Mouse (Mus musculus): ENCODE measurements at regions not wholly inside any gene's neighbourhood (a gene's known extent, or its start where the extent isn't known, plus 50 kb on each side); places are given as distances from the start of the nearest gene placed in this dataset.

GRCm38 (mm10) chr8:8114604-8115003 is 546.4 kb downstream of the Efnb2 start:
- ATAC-seq (ENCODE audit: low FRiP score, low TSS enrichment): no peak
- Histone ChIP-seq H3K4me3 (replicated peaks; ENCODE audit: low read depth, low read length) (no peak overlapping the region), H3K4me2 (ENCODE audit: low read length) (no peak overlapping the region), H3K9ac (replicated peaks; ENCODE audit: low read length) (no peak overlapping the region), H3K9me3 (ENCODE audit: control insufficient read depth, low read length) (no peaks in the 10 kb centered on the region), H3K36me3 (ENCODE audit: control insufficient read depth, insufficient read depth, low read length) (no peaks in the 10 kb centered on the region), H3K27me3 (ENCODE audit: control insufficient read depth, insufficient read depth, low read length) (no peaks in the 10 kb centered on the region), H3K27ac (replicated peaks; ENCODE audit: low read depth, low read length) (no peak overlapping the region), H3K4me1 (ENCODE audit: control insufficient read depth, insufficient read depth, low read length) (no peaks in the 10 kb centered on the region)
- no peak for DNase-seq
- WGBS: 87% methylated on average over 3 of the region's 3 CpGs

- 69% methylated on average over 2 of the region's 2 CpGs for WGBS
- H3K36me3 ChIP-seq (ENCODE audit: control insufficient read depth, insufficient read depth, low read length): no peaks in the 10 kb centered on the region
- H3K27ac ChIP-seq (replicated peaks; ENCODE audit: low read depth, low read length): no peak overlapping the region
- DNase-seq (no peak), ATAC-seq (ENCODE audit: low FRiP score, low TSS enrichment) (no peak)
- H3K9ac ChIP-seq (replicated peaks; ENCODE audit: low read length): no peak overlapping the region
- no peaks in the 10 kb centered on the region for H3K9me3 ChIP-seq (ENCODE audit: control insufficient read depth, low read length)
- H3K27me3 ChIP-seq (ENCODE audit: control insufficient read depth, insufficient read depth, low read length): no peaks in the 10 kb centered on the region
- H3K4me3 ChIP-seq (replicated peaks; ENCODE audit: low read depth, low read length): no peak overlapping the region
- H3K4me2 ChIP-seq (ENCODE audit: low read length): no peak overlapping the region
- H3K4me1 ChIP-seq (ENCODE audit: control insufficient read depth, insufficient read depth, low read length): no peaks in the 10 kb centered on the region
Observed at GRCm38 (mm10) chr8:8109785-8110350, 551.2 kb downstream of the Efnb2 start.

GRCm38 (mm10) chr8:8103492-8103891 is 557.5 kb downstream of the Efnb2 start:
- no peaks in the 10 kb centered on the region for H3K36me3 ChIP-seq (ENCODE audit: control insufficient read depth, insufficient read depth, low read length)
- H3K4me1 ChIP-seq (ENCODE audit: control insufficient read depth, insufficient read depth, low read length): no peaks in the 10 kb centered on the region
- WGBS: 88% methylated on average over 3 of the region's 3 CpGs
- ATAC-seq (ENCODE audit: low FRiP score, low TSS enrichment): no peak
- no peak overlapping the region for H3K4me2 ChIP-seq (ENCODE audit: low read length)
- H3K9me3 ChIP-seq (ENCODE audit: control insufficient read depth, low read length): no peaks in the 10 kb centered on the region
- no peak overlapping the region for H3K27ac ChIP-seq (replicated peaks; ENCODE audit: low read depth, low read length)
- no peak overlapping the region for H3K4me3 ChIP-seq (replicated peaks; ENCODE audit: low read depth, low read length)
- H3K27me3 ChIP-seq (ENCODE audit: control insufficient read depth, insufficient read depth, low read length): no peaks in the 10 kb centered on the region
- no peak overlapping the region for H3K9ac ChIP-seq (replicated peaks; ENCODE audit: low read length)
- no peak for DNase-seq

GRCm38 (mm10) chr8:8102010-8102727 is 558.9 kb downstream of the Efnb2 start:
- Histone ChIP-seq H3K4me2 (ENCODE audit: low read length) (no peak overlapping the region), H3K27ac (replicated peaks; ENCODE audit: low read depth, low read length) (no peak overlapping the region), H3K4me3 (replicated peaks; ENCODE audit: low read depth, low read length) (no peak overlapping the region), H3K9me3 (ENCODE audit: control insufficient read depth, low read length) (no peaks in the 10 kb centered on the region), H3K36me3 (ENCODE audit: control insufficient read depth, insufficient read depth, low read length) (no peaks in the 10 kb centered on the region), H3K9ac (replicated peaks; ENCODE audit: low read length) (no peak overlapping the region), H3K4me1 (ENCODE audit: control insufficient read depth, insufficient read depth, low read length) (no peaks in the 10 kb centered on the region), H3K27me3 (ENCODE audit: control insufficient read depth, insufficient read depth, low read length) (no peaks in the 10 kb centered on the region)
- DNase-seq (no peak), ATAC-seq (ENCODE audit: low FRiP score, low TSS enrichment) (no peak)
- WGBS: 84% methylated on average over 6 of the region's 6 CpGs

- ATAC-seq (ENCODE audit: low FRiP score, low TSS enrichment) (no peak), DNase-seq (no peak)
- H3K9ac ChIP-seq (replicated peaks; ENCODE audit: low read length): no peak overlapping the region
- no peak overlapping the region for H3K4me2 ChIP-seq (ENCODE audit: low read length)
- no peaks in the 10 kb centered on the region for H3K4me1 ChIP-seq (ENCODE audit: control insufficient read depth, insufficient read depth, low read length)
- H3K9me3 ChIP-seq (ENCODE audit: control insufficient read depth, low read length): no peaks in the 10 kb centered on the region
- no peaks in the 10 kb centered on the region for H3K27me3 ChIP-seq (ENCODE audit: control insufficient read depth, insufficient read depth, low read length)
- no peaks in the 10 kb centered on the region for H3K36me3 ChIP-seq (ENCODE audit: control insufficient read depth, insufficient read depth, low read length)
- H3K27ac ChIP-seq (replicated peaks; ENCODE audit: low read depth, low read length): no peak overlapping the region
- H3K4me3 ChIP-seq (replicated peaks; ENCODE audit: low read depth, low read length): no peak overlapping the region
Observed at GRCm38 (mm10) chr8:8092551-8092950, 568.5 kb downstream of the Efnb2 start.

- Histone ChIP-seq H3K4me3 (replicated peaks; ENCODE audit: low read depth, low read length) (no peak overlapping the region), H3K9me3 (ENCODE audit: control insufficient read depth, low read length) (no peaks in the 10 kb centered on the region), H3K4me2 (ENCODE audit: low read length) (no peak overlapping the region), H3K36me3 (ENCODE audit: control insufficient read depth, insufficient read depth, low read length) (no peaks in the 10 kb centered on the region), H3K27ac (replicated peaks; ENCODE audit: low read depth, low read length) (no peak overlapping the region), H3K9ac (replicated peaks; ENCODE audit: low read length) (no peak overlapping the region), H3K4me1 (ENCODE audit: control insufficient read depth, insufficient read depth, low read length) (no peaks in the 10 kb centered on the region), H3K27me3 (ENCODE audit: control insufficient read depth, insufficient read depth, low read length) (no peaks in the 10 kb centered on the region)
- 85% methylated on average over 2 of the region's 2 CpGs for WGBS
- DNase-seq (no peak), ATAC-seq (ENCODE audit: low FRiP score, low TSS enrichment) (no peak)
Observed at GRCm38 (mm10) chr8:8084652-8085051, 576.4 kb downstream of the Efnb2 start.

- Histone ChIP-seq H3K27ac (replicated peaks; ENCODE audit: low read depth, low read length) (no peak overlapping the region), H3K9ac (replicated peaks; ENCODE audit: low read length) (no peak overlapping the region), H3K36me3 (ENCODE audit: control insufficient read depth, insufficient read depth, low read length) (no peaks in the 10 kb centered on the region), H3K9me3 (ENCODE audit: control insufficient read depth, low read length) (no peaks in the 10 kb centered on the region), H3K4me3 (replicated peaks; ENCODE audit: low read depth, low read length) (no peak overlapping the region), H3K27me3 (ENCODE audit: control insufficient read depth, insufficient read depth, low read length) (no peaks in the 10 kb centered on the region), H3K4me1 (ENCODE audit: control insufficient read depth, insufficient read depth, low read length) (no peaks in the 10 kb centered on the region), H3K4me2 (ENCODE audit: low read length) (no peak overlapping the region)
- DNase-seq (no peak), ATAC-seq (ENCODE audit: low FRiP score, low TSS enrichment) (no peak)
- 96% methylated on average over 2 of the region's 2 CpGs for WGBS
Observed at GRCm38 (mm10) chr8:8064074-8064473, 597.0 kb downstream of the Efnb2 start.

GRCm38 (mm10) chr8:8054224-8054916 is 606.7 kb downstream of the Efnb2 start:
- DNase-seq: no peak
- no peaks in the 10 kb centered on the region for H3K4me1 ChIP-seq (ENCODE audit: control insufficient read depth, insufficient read depth, low read length)
- 90% methylated on average over 4 of the region's 4 CpGs for WGBS
- H3K36me3 ChIP-seq (ENCODE audit: control insufficient read depth, insufficient read depth, low read length): no peaks in the 10 kb centered on the region
- no peak overlapping the region for H3K4me2 ChIP-seq (ENCODE audit: low read length)
- H3K9ac ChIP-seq (replicated peaks; ENCODE audit: low read length): no peak overlapping the region
- no peak overlapping the region for H3K4me3 ChIP-seq (replicated peaks; ENCODE audit: low read depth, low read length)
- H3K9me3 ChIP-seq (ENCODE audit: control insufficient read depth, low read length): no peaks in the 10 kb centered on the region
- no peak for ATAC-seq (ENCODE audit: low FRiP score, low TSS enrichment)
- no peak overlapping the region for H3K27ac ChIP-seq (replicated peaks; ENCODE audit: low read depth, low read length)
- no peaks in the 10 kb centered on the region for H3K27me3 ChIP-seq (ENCODE audit: control insufficient read depth, insufficient read depth, low read length)

- peak; percentile 21 for DNase-seq
- Histone ChIP-seq H3K36me3 (ENCODE audit: control insufficient read depth, insufficient read depth, low read length) (no peaks in the 10 kb centered on the region), H3K9me3 (ENCODE audit: control insufficient read depth, low read length) (no peaks in the 10 kb centered on the region), H3K4me3 (replicated peaks; ENCODE audit: low read depth, low read length) (no peak overlapping the region), H3K4me2 (ENCODE audit: low read length) (no peak overlapping the region), H3K27me3 (ENCODE audit: control insufficient read depth, insufficient read depth, low read length) (no peaks in the 10 kb centered on the region), H3K27ac (replicated peaks; ENCODE audit: low read depth, low read length) (no peak overlapping the region), H3K4me1 (ENCODE audit: control insufficient read depth, insufficient read depth, low read length) (no peaks in the 10 kb centered on the region), H3K9ac (replicated peaks; ENCODE audit: low read length) (no peak overlapping the region)
- WGBS: 46% methylated on average over 3 of the region's 3 CpGs
- no peak for ATAC-seq (ENCODE audit: low FRiP score, low TSS enrichment)
Observed at GRCm38 (mm10) chr8:8051186-8051585, 609.9 kb downstream of the Efnb2 start.
